In the genomic region with DNA sequence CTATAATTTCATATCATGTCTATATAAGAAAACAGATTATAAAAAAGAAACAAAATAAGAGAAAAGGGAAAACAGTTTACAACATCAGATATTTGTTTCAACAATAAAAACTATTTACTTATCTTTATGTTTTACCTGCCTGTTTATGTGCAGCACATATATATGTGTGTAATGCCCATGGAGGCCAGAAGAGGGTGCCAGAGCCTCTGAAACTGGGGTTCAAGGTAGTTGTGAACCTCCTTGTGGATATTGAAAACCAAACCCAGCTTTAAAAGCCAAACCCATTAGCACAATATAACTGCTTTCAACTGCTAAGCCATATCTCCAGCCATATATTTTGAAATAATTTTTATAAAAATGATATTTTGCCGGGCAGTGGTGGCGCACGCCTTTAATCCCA, we compare ENCODE assay signal across 10 mouse cellular contexts. TPM values are rescaled to one million over a fixed set of nuclear protein-coding genes. Genes with fewer than 3 reads are reported as not detected.
A peak's percentile ranks its signal among the peaks of the same experiment; 100 is the strongest.
DNase-seq lines count a peak whose midpoint lies in the region; ATAC-seq and TF ChIP-seq lines count a peak whose summit lies in the region.
"Had no signal": no experiment of that assay in that cellular context is flagged by ENCODE, and none has a peak within 500 bp of the region (broad histone marks: within the 10 kb centered on the region; RNA-seq: fewer than 3 reads in every experiment).

No protein-coding gene starts in this region.

- H3K9ac ChIP-seq in kidney, embryonic 15.5 days, result no peak overlapping the region
- H3K9ac ChIP-seq: limb, embryonic 15.5 days; stomach, embryonic 15.5 days had no signal

- no peak for TF ChIP-seq POLR2A in kidney, adult 2 months (IDR thresholded peaks at IDR 0.05; ENCODE audit: low read depth, low read length)

- H3K27me3 ChIP-seq in kidney, adult 2 months (replicated peaks; ENCODE audit: control insufficient read depth, insufficient read depth, low read length), result no peaks in the 10 kb centered on the region
- H3K27me3 ChIP-seq in kidney, embryonic 15.5 days, result no peaks in the 10 kb centered on the region
- no peaks in the 10 kb centered on the region for H3K27me3 ChIP-seq in E14TG2a.4 (ENCODE audit: insufficient read depth, low read length)
- H3K27me3 ChIP-seq: limb, embryonic 15.5 days; stomach, embryonic 15.5 days had no signal

- ATAC-seq in kidney, embryonic 15.5 days (replicated peaks; ENCODE audit: low FRiP score), result no peak

- H3K4me1 ChIP-seq in kidney, adult 2 months (ENCODE audit: control insufficient read depth, insufficient read depth, low read length), result no peaks in the 10 kb centered on the region; the same call in 1 of the 2 replicates
- peaks cover 7% of the 10 kb centered on the region for H3K4me1 ChIP-seq in kidney, embryonic 15.5 days
- H3K4me1 ChIP-seq in E14TG2a.4 (replicated peaks; ENCODE audit: low read depth, low read length), result peaks cover 9% of the 10 kb centered on the region
- H3K4me1 ChIP-seq: stomach, embryonic 15.5 days had no signal

- no peak overlapping the region for H3K4me2 ChIP-seq in kidney, embryonic 15.5 days
- H3K4me2 ChIP-seq: limb, embryonic 15.5 days; stomach, embryonic 15.5 days had no signal

- peak; percentile 75 for TF ChIP-seq CTCF in kidney, adult 2 months (conservative IDR thresholded peaks at IDR 0.05; ENCODE audit: insufficient read depth, insufficient read length, low read depth, low read length)
- TF ChIP-seq CTCF in E14TG2a.4 (conservative IDR thresholded peaks at IDR 0.05; ENCODE audit: low read length), result peak; percentile 74

- no peaks in the 10 kb centered on the region for H3K36me3 ChIP-seq in kidney, adult 2 months (ENCODE audit: control insufficient read depth, insufficient read depth, low read length)
- no peaks in the 10 kb centered on the region for H3K36me3 ChIP-seq in kidney, embryonic 15.5 days
- no peaks in the 10 kb centered on the region for H3K36me3 ChIP-seq in E14TG2a.4 (ENCODE audit: insufficient read depth, low read length)
- H3K36me3 ChIP-seq: limb, embryonic 15.5 days; stomach, embryonic 15.5 days had no signal

- no peak overlapping the region for H3K27ac ChIP-seq in kidney, adult 2 months (ENCODE audit: insufficient read depth, low read depth, low read length)
- no peak overlapping the region for H3K27ac ChIP-seq in kidney, embryonic 15.5 days
- H3K27ac ChIP-seq: limb, embryonic 15.5 days; stomach, embryonic 15.5 days had no signal

- no peaks in the 10 kb centered on the region for H3K9me3 ChIP-seq in kidney, embryonic 15.5 days (replicated peaks)
- no peaks in the 10 kb centered on the region for H3K9me3 ChIP-seq in E14TG2a.4 (ENCODE audit: low read length)
- H3K9me3 ChIP-seq: limb, embryonic 15.5 days; stomach, embryonic 15.5 days had no signal

- DNase-seq in kidney, adult 2 months, result peak; percentile 71
- DNase-seq in adrenal gland, adult 18-20 months (ENCODE audit: low spot score in 2 of 2), result peak; percentile 33 to 58
- DNase-seq in fibroblast of lung, adult 2 months (ENCODE audit: low read depth), result peak; percentile 6
- peak; percentile 39 to 44 for DNase-seq in layer of hippocampus, postnatal 10 days (ENCODE audit: low spot score in 2 of 2)
- peak; percentile 60 for DNase-seq in retina, postnatal 1 day
- DNase-seq in cerebellum, adult 9-11 months, result no peak

- no peak overlapping the region for H3K4me3 ChIP-seq in kidney, adult 2 months (ENCODE audit: insufficient read depth, low read depth, low read length)
- H3K4me3 ChIP-seq in kidney, embryonic 15.5 days (replicated peaks), result no peak overlapping the region
- no peak overlapping the region for H3K4me3 ChIP-seq in E14TG2a.4 (replicated peaks; ENCODE audit: low read length)
- H3K4me3 ChIP-seq: limb, embryonic 15.5 days; stomach, embryonic 15.5 days had no signal

- 81% methylated on average over 3 of the region's 3 CpGs for WGBS in kidney, adult 2 months
- WGBS in kidney, embryonic 15.5 days, result 74% methylated on average over 3 of the region's 3 CpGs

RNA-seq across cellular contexts. Expression of a gene that starts 27.5 kb away (rescaled TPM):
- polyA plus RNA-seq in kidney, adult 2 months (2012; rRNA removed), result 1.3 and 2.0 TPM in 2 replicates
- 3.3 and 3.8 TPM in 2 replicates for polyA plus RNA-seq in kidney, embryonic 15.5 days (2015; fragmentation: Nextera tagmentation; extraction: Ambion mirVana)
- 10 to 100 TPM; 11.8 to 18.8 TPM for total RNA-seq in adrenal gland, adult 18-20 months (2021)
- total RNA-seq in layer of hippocampus, postnatal 10 days (2021), result 10 to 100 TPM; 30.0 to 31.9 TPM

RNA-seq across cellular contexts. Expression of a gene that starts 33.9 kb away (rescaled TPM):
- polyA plus RNA-seq in kidney, adult 2 months (2012; rRNA removed), result 5.6 and 6.6 TPM in 2 replicates
- 21.9 and 22.9 TPM in 2 replicates for polyA plus RNA-seq in kidney, embryonic 15.5 days (2015; fragmentation: Nextera tagmentation; extraction: Ambion mirVana)
- total RNA-seq in adrenal gland, adult 18-20 months (2021), result 1 to 10 TPM; 2.1 to 3.5 TPM
- 10 to 100 TPM; 28.8 to 31.1 TPM for total RNA-seq in layer of hippocampus, postnatal 10 days (2021)

Comparison
In these comparisons a context has a peak if more than half of its experiments do, and no peak if none do; other contexts are left out.
1. RNA of a gene that starts 33.9 kb away (total RNA-seq): 28.8 to 31.1 TPM in layer of hippocampus, postnatal 10 days; 2.1 to 3.5 TPM in adrenal gland, adult 18-20 months; every median in the first group is over 4 times any median in the second.